25 mouse cellular contexts compared by ENCODE assay signal in genomic region chr3:28421798-28422197, GRCm38 (mm10).
A peak's percentile ranks its signal among the peaks of the same experiment; 100 is the strongest.
DNase-seq lines count a peak whose midpoint lies in the region; ATAC-seq and TF ChIP-seq lines count a peak whose summit lies in the region.
"Had no signal": no experiment of that assay in that cellular context is flagged by ENCODE, and none has a peak within 500 bp of the region (broad histone marks: within the 10 kb centered on the region; RNA-seq: fewer than 3 reads in every experiment).

No protein-coding gene starts in this region.

- no peak overlapping the region for H3K4me2 ChIP-seq in embryonic facial prominence, embryonic 14.5 days (ENCODE audit: low read depth, low read length)
- no peak overlapping the region for H3K4me2 ChIP-seq in hindbrain, postnatal 0 days (ENCODE audit: low read depth, low read length)
- H3K4me2 ChIP-seq in hindbrain, embryonic 13.5 days, result no peak overlapping the region
- no peak overlapping the region for H3K4me2 ChIP-seq in limb, embryonic 14.5 days (replicated peaks; ENCODE audit: low read depth, low read length, severe bottlenecking)
- H3K4me2 ChIP-seq: embryonic facial prominence, embryonic 13.5 days; hindbrain, embryonic 12.5 days had no signal

- TF ChIP-seq CTCF in hindbrain, postnatal 0 days (IDR thresholded peaks at IDR 0.05; ENCODE audit: low read depth), result peak; percentile 10

- no peak overlapping the region for H3K4me3 ChIP-seq in embryonic facial prominence, embryonic 14.5 days (ENCODE audit: low read depth, low read length)
- H3K4me3 ChIP-seq in embryonic facial prominence, embryonic 10.5 days, result no peak overlapping the region
- no peak overlapping the region for H3K4me3 ChIP-seq in hindbrain, postnatal 0 days (ENCODE audit: low read length)
- no peak overlapping the region for H3K4me3 ChIP-seq in hindbrain, embryonic 13.5 days
- no peak overlapping the region for H3K4me3 ChIP-seq in limb, embryonic 14.5 days (replicated peaks; ENCODE audit: low read length)
- no peak overlapping the region for H3K4me3 ChIP-seq in limb, embryonic 10.5 days
- H3K4me3 ChIP-seq: embryonic facial prominence, embryonic 13.5 days; forebrain, embryonic 10.5 days; heart, adult 2 months; heart, embryonic 10.5 days; hindbrain, embryonic 12.5 days had no signal

- 0 out of 2 replicates have a peak, but pooled peaks have one; percentile 47 for ATAC-seq in embryonic facial prominence, embryonic 14.5 days (ENCODE audit: low read depth)
- ATAC-seq in hindbrain, postnatal 0 days, result no peak
- ATAC-seq in hindbrain, embryonic 13.5 days (ENCODE audit: low FRiP score), result no peak
- 0 out of 2 replicates have a peak, but pooled peaks have one; percentile 31 for ATAC-seq in limb, embryonic 14.5 days (ENCODE audit: low FRiP score, low read depth)
- no peak for ATAC-seq in cerebellum, adult (ENCODE audit: insufficient number of reproducible peaks, low FRiP score, low TSS enrichment)
- ATAC-seq: forebrain, embryonic 14.5 days; hindbrain, embryonic 16.5 days; inflammation-experienced regulatory T-cells, adult 6 months had no signal

- H3K27ac ChIP-seq in embryonic facial prominence, embryonic 14.5 days (replicated peaks; ENCODE audit: low read depth, low read length), result no peak overlapping the region
- no peak overlapping the region for H3K27ac ChIP-seq in embryonic facial prominence, embryonic 10.5 days (replicated peaks)
- no peak overlapping the region for H3K27ac ChIP-seq in hindbrain, postnatal 0 days
- H3K27ac ChIP-seq in hindbrain, embryonic 13.5 days, result no peak overlapping the region
- H3K27ac ChIP-seq in limb, embryonic 14.5 days (replicated peaks; ENCODE audit: low read depth, low read length), result no peak overlapping the region
- H3K27ac ChIP-seq in limb, embryonic 10.5 days, result no peak overlapping the region
- H3K27ac ChIP-seq: embryonic facial prominence, embryonic 13.5 days; forebrain, embryonic 10.5 days; heart, adult 2 months; heart, embryonic 10.5 days; hindbrain, embryonic 12.5 days had no signal

- no peaks in the 10 kb centered on the region for H3K36me3 ChIP-seq in embryonic facial prominence, embryonic 14.5 days (ENCODE audit: control insufficient read depth, insufficient read depth, low read length)
- no peaks in the 10 kb centered on the region for H3K36me3 ChIP-seq in embryonic facial prominence, embryonic 10.5 days (replicated peaks)
- no peaks in the 10 kb centered on the region for H3K36me3 ChIP-seq in hindbrain, postnatal 0 days (ENCODE audit: insufficient read depth, low read length)
- H3K36me3 ChIP-seq in hindbrain, embryonic 13.5 days, result no peaks in the 10 kb centered on the region
- no peaks in the 10 kb centered on the region for H3K36me3 ChIP-seq in limb, embryonic 14.5 days (ENCODE audit: control insufficient read depth, insufficient read depth, low read length)
- H3K36me3 ChIP-seq in limb, embryonic 10.5 days, result no peaks in the 10 kb centered on the region
- H3K36me3 ChIP-seq: embryonic facial prominence, embryonic 13.5 days; forebrain, embryonic 10.5 days; G1E; heart, embryonic 10.5 days; hindbrain, embryonic 12.5 days had no signal

- no peaks in the 10 kb centered on the region for H3K9me3 ChIP-seq in embryonic facial prominence, embryonic 14.5 days (ENCODE audit: control insufficient read depth, low read length)
- H3K9me3 ChIP-seq in embryonic facial prominence, embryonic 10.5 days, result no peaks in the 10 kb centered on the region
- H3K9me3 ChIP-seq in hindbrain, postnatal 0 days (ENCODE audit: low read length), result no peaks in the 10 kb centered on the region
- H3K9me3 ChIP-seq in hindbrain, embryonic 13.5 days, result no peaks in the 10 kb centered on the region
- no peaks in the 10 kb centered on the region for H3K9me3 ChIP-seq in limb, embryonic 14.5 days (ENCODE audit: control insufficient read depth, low read length)
- no peaks in the 10 kb centered on the region for H3K9me3 ChIP-seq in limb, embryonic 10.5 days (replicated peaks)
- H3K9me3 ChIP-seq: embryonic facial prominence, embryonic 13.5 days; forebrain, embryonic 10.5 days; G1E; heart, embryonic 10.5 days; hindbrain, embryonic 12.5 days had no signal

- no peaks in the 10 kb centered on the region for H3K4me1 ChIP-seq in embryonic facial prominence, embryonic 14.5 days (ENCODE audit: control insufficient read depth, insufficient read depth, low read length)
- H3K4me1 ChIP-seq in embryonic facial prominence, embryonic 10.5 days, result peaks cover 5% of the 10 kb centered on the region; the same call in 1 of the 2 replicates
- peaks cover 4% of the 10 kb centered on the region; the same call in 1 of the 2 replicates for H3K4me1 ChIP-seq in hindbrain, postnatal 0 days (ENCODE audit: insufficient read depth, low read length)
- peaks cover 5% of the 10 kb centered on the region for H3K4me1 ChIP-seq in hindbrain, embryonic 13.5 days (replicated peaks)
- no peaks in the 10 kb centered on the region for H3K4me1 ChIP-seq in limb, embryonic 14.5 days (ENCODE audit: control insufficient read depth, insufficient read depth, low read length)
- no peaks in the 10 kb centered on the region for H3K4me1 ChIP-seq in limb, embryonic 10.5 days
- H3K4me1 ChIP-seq: embryonic facial prominence, embryonic 13.5 days; heart, embryonic 10.5 days; hindbrain, embryonic 12.5 days had no signal

- DNase-seq in embryonic facial prominence, embryonic 14.5 days (ENCODE audit: low spot score), result no peak
- DNase-seq in embryonic facial prominence, embryonic 10.5 days (ENCODE audit: low spot score), result no peak
- DNase-seq in hindbrain, postnatal 0 days (ENCODE audit: low spot score), result no peak
- DNase-seq in limb, embryonic 14.5 days (ENCODE audit: low spot score), result peak; percentile 37
- no peak for DNase-seq in limb, embryonic 10.5 days (ENCODE audit: low spot score)
- DNase-seq: adrenal gland, postnatal 10 days; adrenal gland, postnatal 36 days; cerebellum, adult 11 months; cerebellum, adult 2 months; cerebellum, adult 9-11 months; cerebellum, postnatal 25 days; gastrocnemius, postnatal 25 days; heart, adult 2 months had no signal

- no peak for TF ChIP-seq POLR2A in limb, embryonic 14.5 days (IDR thresholded peaks at IDR 0.05; ENCODE audit: borderline replicate concordance, extremely low read depth, insufficient read depth, insufficient read length)

- H3K9ac ChIP-seq in embryonic facial prominence, embryonic 14.5 days (ENCODE audit: low read depth, low read length), result no peak overlapping the region
- H3K9ac ChIP-seq in hindbrain, postnatal 0 days (replicated peaks; ENCODE audit: low read length), result no peak overlapping the region
- no peak overlapping the region for H3K9ac ChIP-seq in hindbrain, embryonic 13.5 days
- no peak overlapping the region for H3K9ac ChIP-seq in limb, embryonic 14.5 days (ENCODE audit: low read depth, low read length, severe bottlenecking)
- H3K9ac ChIP-seq: embryonic facial prominence, embryonic 13.5 days; hindbrain, embryonic 12.5 days had no signal

- H3K27me3 ChIP-seq in embryonic facial prominence, embryonic 14.5 days (replicated peaks; ENCODE audit: control insufficient read depth, insufficient read depth, low read length), result no peaks in the 10 kb centered on the region
- no peaks in the 10 kb centered on the region for H3K27me3 ChIP-seq in embryonic facial prominence, embryonic 10.5 days (replicated peaks; ENCODE audit: low read depth, poor library complexity, severe bottlenecking)
- H3K27me3 ChIP-seq in hindbrain, postnatal 0 days (ENCODE audit: insufficient read depth, low read length), result no peaks in the 10 kb centered on the region
- H3K27me3 ChIP-seq in hindbrain, embryonic 13.5 days, result no peaks in the 10 kb centered on the region
- no peaks in the 10 kb centered on the region for H3K27me3 ChIP-seq in limb, embryonic 14.5 days (ENCODE audit: control insufficient read depth, insufficient read depth, low read length)
- no peaks in the 10 kb centered on the region for H3K27me3 ChIP-seq in limb, embryonic 10.5 days (ENCODE audit: low read depth, poor library complexity, severe bottlenecking)
- H3K27me3 ChIP-seq: CH12.LX; embryonic facial prominence, embryonic 13.5 days; hindbrain, embryonic 12.5 days; Patski had no signal

- WGBS in embryonic facial prominence, embryonic 14.5 days, result 60% methylated on average over 6 of the region's 6 CpGs
- WGBS in embryonic facial prominence, embryonic 10.5 days, result 79% methylated on average over 6 of the region's 6 CpGs
- WGBS in hindbrain, postnatal 0 days, result 68% methylated on average over 6 of the region's 6 CpGs
- WGBS in hindbrain, embryonic 13.5 days, result 71% methylated on average over 6 of the region's 6 CpGs
- WGBS in limb, embryonic 14.5 days, result 67% methylated on average over 6 of the region's 6 CpGs
- WGBS in limb, embryonic 10.5 days, result 85% methylated on average over 6 of the region's 6 CpGs

Comparison
In these comparisons a context has a peak if more than half of its experiments do, and no peak if none do; other contexts are left out.
1. ATAC-seq: peak in embryonic facial prominence, embryonic 14.5 days (single experiment) and limb, embryonic 14.5 days (single experiment); none in hindbrain, postnatal 0 days (single experiment), hindbrain, embryonic 13.5 days (single experiment) and cerebellum, adult (single experiment).